Mouse (Mus musculus): ENCODE data around the gene Rap1b. TPM values are rescaled to one million over a fixed set of nuclear protein-coding genes. Genes with fewer than 3 reads are reported as not detected.

Rap1b gene
- total RNA-seq, 4 experiments from 2014 or later: 56.6 to 59.8 (median 59.1) TPM

DNA sequence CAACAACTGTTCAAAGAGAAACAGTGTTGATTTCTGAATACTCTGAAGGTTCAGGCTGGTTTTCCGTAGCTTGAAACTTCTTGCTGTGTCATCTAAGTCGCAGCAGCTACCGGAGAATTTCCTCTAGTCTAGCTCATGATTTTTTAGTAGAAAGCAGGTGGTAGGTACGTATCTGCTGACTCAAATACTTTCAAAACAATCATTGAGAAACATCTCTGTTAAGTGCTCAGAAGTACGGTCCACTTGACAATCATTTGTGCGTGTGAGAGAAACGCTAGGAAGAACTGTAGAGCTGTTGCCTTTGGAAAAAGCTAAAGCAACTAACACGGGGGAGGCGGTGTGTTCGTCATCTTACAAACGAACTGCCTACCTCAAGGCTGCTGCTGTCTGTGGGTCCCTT is 14.0 kb upstream of the Rap1b start:
- no peak for DNase-seq (ENCODE audit: low spot score in 2 of 2)

GRCm38 (mm10) chr10:117858241-117858640 is 12.4 kb upstream of the Rap1b start:
- DNase-seq (ENCODE audit: low spot score in 2 of 2): no peak

DNA sequence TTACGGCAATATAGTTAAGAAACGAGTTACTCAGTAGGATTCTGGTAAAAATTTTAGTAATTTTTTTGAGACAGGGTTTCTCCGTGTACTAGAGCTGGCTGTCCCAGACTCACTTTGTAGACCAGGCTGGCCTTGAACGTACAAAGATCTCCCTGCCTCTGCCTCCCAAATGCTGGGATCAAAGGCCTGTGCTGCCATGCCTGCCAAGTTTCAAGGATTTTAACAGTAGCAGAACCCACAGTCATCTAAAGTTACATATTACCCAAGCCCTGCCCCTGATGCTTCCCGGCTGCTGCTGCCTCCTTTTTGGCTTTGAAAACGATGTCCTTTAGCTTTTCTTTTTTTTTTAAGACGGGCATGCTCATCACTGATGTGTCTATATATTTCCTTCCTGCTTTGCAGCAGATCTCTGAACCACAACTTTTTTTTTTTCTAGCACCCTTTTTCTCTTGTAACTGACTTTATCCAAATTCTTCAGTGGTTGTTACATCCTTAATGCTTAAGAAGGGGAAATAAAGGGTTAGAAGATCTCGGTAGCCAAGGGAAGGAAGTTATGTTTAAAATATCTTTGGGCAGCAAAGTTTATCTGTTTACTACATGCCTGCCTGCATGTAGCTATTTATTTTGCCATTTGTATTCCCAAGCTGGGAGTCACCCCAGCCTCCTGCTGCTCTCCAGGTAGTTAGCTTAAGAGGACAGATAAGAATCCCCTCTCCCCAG is 10.3 kb upstream of the Rap1b start:
- DNase-seq (ENCODE audit: low spot score in 2 of 2): no peak

- no peak for DNase-seq (ENCODE audit: low spot score in 2 of 2)
Measured at GRCm38 (mm10) chr10:117852648-117853192, 6.9 kb upstream of the Rap1b start.

DNA sequence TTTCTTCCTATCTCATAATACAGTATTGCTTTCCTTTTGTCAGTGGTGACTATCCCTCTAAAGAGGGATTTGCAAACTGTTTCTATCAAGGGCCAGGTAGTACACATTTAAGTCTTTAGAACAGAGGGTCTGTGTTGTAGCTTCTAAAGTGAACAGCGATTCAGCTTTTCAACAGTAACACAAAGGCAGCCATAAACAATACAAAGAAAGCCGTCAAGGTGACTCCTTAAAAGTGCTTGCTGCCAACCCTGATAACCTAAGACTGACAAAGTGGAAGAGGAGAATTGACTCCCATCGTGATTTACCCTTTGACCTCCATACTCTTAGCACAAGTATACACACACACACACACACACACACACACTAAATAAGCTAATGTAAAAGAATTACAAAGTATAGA is 3.1 kb upstream of the Rap1b start:
- DNase-seq (ENCODE audit: low spot score in 2 of 2): no peak

DNA sequence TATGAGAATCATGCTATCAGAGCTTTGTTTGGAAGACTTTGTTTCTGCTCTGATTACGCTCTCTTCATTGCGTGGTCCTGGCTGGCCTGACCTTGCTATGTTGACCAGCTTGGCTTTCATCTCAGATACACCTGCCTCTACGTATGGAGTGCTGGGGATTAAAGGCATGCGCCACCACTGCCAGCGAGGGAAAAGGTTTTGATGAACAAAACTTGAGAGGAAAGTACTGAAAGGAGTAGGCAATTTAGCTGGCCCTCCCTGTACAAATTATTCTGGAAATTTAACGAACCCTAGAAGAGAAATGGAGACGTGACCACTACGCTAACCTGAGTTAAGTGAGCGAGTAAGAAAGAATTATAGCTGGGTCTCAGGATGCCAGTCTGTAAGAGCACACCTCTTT is 961 bp upstream of the Rap1b start:
- no peak for DNase-seq (ENCODE audit: low spot score in 2 of 2)

DNA sequence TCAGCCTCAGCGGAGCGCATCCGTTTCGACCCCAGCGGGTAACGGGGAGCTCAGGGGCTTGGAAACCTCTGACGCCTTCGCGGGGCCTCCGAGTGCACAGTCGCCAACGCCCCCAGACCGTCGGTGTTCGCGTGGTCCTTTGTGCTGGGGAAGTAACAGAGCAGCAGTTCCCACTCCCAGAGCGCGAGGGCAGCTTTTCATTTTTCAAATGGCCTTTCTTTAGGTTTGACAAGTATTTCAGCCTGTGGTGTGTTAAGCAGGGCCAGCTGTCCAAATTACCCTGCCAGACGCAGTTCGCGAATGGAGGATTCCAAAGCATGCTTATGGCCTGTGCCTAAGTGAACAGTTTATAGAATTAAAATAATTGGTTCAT is 411 bp upstream of the Rap1b start:
- no peak for DNase-seq (ENCODE audit: low spot score in 2 of 2)

- peak in 1 of 2 experiments; percentile 33 for DNase-seq (ENCODE audit: low spot score in 2 of 2)
Measured at GRCm38 (mm10) chr10:117844782-117845596, 846 bp downstream of the Rap1b start.

GRCm38 (mm10) chr10:117844279-117844678 is 1.6 kb downstream of the Rap1b start:
- DNase-seq (ENCODE audit: low spot score in 2 of 2): no peak

- no peak for DNase-seq (ENCODE audit: low spot score in 2 of 2)
Measured at GRCm38 (mm10) chr10:117843690-117844089, 2.1 kb downstream of the Rap1b start.

- no peak for DNase-seq (ENCODE audit: low spot score in 2 of 2)
Measured at GRCm38 (mm10) chr10:117841765-117842164, 4.1 kb downstream of the Rap1b start.

- DNase-seq (ENCODE audit: low spot score in 2 of 2): no peak
Measured at GRCm38 (mm10) chr10:117840431-117840995, 5.3 kb downstream of the Rap1b start.

GRCm38 (mm10) chr10:117839737-117840136 is 6.1 kb downstream of the Rap1b start:
- no peak for DNase-seq (ENCODE audit: low spot score in 2 of 2)

GRCm38 (mm10) chr10:117838924-117839323 is 6.9 kb downstream of the Rap1b start:
- DNase-seq (ENCODE audit: low spot score in 2 of 2): no peak

GRCm38 (mm10) chr10:117836354-117836753 is 9.5 kb downstream of the Rap1b start:
- DNase-seq (ENCODE audit: low spot score in 2 of 2): no peak

- no peak for DNase-seq (ENCODE audit: low spot score in 2 of 2)
Measured at GRCm38 (mm10) chr10:117835453-117835852, 10.4 kb downstream of the Rap1b start.

GRCm38 (mm10) chr10:117830797-117831196 is 15.0 kb downstream of the Rap1b start:
- no peak for DNase-seq (ENCODE audit: low spot score in 2 of 2)

DNA sequence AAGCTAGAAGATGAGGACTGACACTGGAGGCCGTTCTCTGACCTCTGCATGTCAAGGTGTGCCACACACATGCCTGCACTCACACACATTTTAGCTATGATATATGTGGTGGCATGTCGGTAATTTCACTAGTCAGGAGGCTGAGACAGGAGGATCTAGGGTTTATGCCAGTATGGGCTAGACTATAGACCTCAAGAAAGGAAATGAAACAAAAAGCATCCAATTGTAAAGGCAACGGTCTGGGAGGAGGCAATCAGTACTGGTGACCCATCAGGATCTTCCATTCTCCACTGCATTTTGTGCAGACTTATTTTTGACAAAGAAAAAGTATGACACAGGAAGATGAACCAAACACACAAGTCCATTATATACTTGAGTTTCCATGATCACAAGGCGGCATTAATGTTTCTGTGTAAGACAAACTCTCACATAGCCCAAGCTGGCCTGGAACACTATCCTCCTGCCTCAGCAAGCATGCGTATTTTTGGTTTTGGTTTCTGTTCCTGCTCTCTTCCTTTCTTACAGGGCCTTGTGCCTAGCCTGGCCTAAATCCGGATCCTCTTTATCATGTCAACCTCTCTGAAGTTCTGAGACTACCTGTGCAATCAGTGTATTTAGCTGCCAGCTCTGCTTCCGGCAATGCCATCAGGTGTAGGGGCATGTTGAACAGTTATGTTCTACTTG is 16.2 kb downstream of the Rap1b start:
- no peak for DNase-seq (ENCODE audit: low spot score in 2 of 2)

GRCm38 (mm10) chr10:117829022-117829421 is 16.8 kb downstream of the Rap1b start:
- no peak for DNase-seq (ENCODE audit: low spot score in 2 of 2)

DNA sequence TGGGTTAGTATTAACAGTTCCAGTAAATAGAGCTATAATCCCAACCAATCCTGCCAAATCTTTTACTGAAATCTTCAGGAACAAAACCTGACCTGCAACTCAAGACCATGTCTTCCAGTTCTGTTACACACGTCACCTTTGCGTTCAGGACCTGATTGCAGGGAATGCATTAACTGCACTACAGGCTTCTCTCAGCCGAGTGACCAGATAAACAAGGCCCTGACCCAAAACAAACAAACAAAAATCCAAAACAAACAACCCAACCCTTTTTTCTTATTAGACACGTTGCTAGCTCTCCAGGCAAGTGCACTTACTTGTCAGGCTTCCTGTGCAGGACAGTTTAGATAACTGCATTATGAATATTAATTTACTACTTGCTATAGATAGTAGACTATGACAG is 17.3 kb downstream of the Rap1b start:
- DNase-seq (ENCODE audit: low spot score in 2 of 2): no peak

DNA sequence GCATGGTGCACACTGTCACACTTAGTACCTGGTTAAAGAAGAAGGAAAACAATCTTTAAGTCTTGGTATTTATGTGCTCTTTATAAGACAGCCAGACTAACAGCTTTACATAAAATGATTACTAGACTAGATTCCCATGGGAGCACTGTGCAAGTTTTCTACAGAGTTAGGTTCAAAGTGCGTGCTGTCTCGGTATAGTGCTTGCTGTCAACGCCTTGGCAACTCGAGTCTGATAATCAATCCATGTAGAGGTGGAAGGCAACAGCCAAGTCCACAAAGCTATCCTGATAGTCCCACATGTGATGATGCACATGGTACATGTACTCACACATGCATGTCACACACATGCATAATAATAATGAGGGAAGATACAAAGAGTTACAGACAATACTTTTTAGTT is 21.2 kb downstream of the Rap1b start:
- no peak for DNase-seq (ENCODE audit: low spot score in 2 of 2)

DNA sequence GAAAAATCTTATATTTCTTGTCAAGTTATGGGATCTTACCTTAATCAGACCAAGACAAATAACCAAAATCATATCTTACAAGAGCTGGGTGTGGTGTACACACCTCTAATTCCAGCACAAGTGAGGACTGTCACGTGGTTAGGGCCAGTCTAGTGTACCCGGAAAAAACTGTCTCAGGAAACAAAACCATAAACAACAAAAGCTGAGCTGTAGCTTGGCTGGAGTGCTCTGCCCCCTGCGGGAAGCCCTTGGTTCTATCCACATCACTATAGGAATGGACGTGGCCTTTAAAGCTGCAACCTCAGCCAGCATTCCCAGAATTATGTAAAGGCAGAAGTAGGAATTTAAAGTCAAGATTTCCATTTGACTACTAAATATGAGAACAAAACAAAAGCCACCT is 21.7 kb downstream of the Rap1b start:
- DNase-seq (ENCODE audit: low spot score in 2 of 2): no peak

All from layer of hippocampus, adult 8-10 months (tissue).